ENCODE assay signal across 26 mouse cellular contexts in genomic region chr6:38244167-38244566, GRCm38 (mm10). TPM values are rescaled to one million over a fixed set of nuclear protein-coding genes. Genes with fewer than 3 reads are reported as not detected.
"Had no signal": no experiment of that assay in that cellular context is flagged by ENCODE, and none has a peak within 500 bp of the region (broad histone marks: within the 10 kb centered on the region; RNA-seq: fewer than 3 reads in every experiment).

No protein-coding gene starts in this region.

- H3K27me3 ChIP-seq: limb, embryonic 13.5 days; liver, embryonic 12.5 days; liver, embryonic 15.5 days; lung, embryonic 15.5 days; midbrain, embryonic 13.5 days; neural tube, embryonic 13.5 days; stomach, embryonic 15.5 days had no signal

- H3K9ac ChIP-seq: limb, embryonic 13.5 days; liver, embryonic 12.5 days; liver, embryonic 15.5 days; lung, embryonic 15.5 days; midbrain, embryonic 13.5 days; neural tube, embryonic 13.5 days; stomach, embryonic 15.5 days had no signal

- H3K9me3 ChIP-seq: limb, embryonic 13.5 days; liver, embryonic 12.5 days; liver, embryonic 15.5 days; lung, embryonic 15.5 days; midbrain, embryonic 13.5 days; neural tube, embryonic 13.5 days; stomach, embryonic 15.5 days had no signal

- H3K4me2 ChIP-seq: limb, embryonic 13.5 days; liver, embryonic 12.5 days; liver, embryonic 15.5 days; lung, embryonic 15.5 days; midbrain, embryonic 13.5 days; neural tube, embryonic 13.5 days; stomach, embryonic 15.5 days had no signal

- DNase-seq: kidney, adult 18-20 months; kidney, adult 9 months; kidney, postnatal 14 days; kidney, postnatal 4 days; layer of hippocampus, adult 9-11 months; layer of hippocampus, postnatal 36 days; liver; lung, adult 18-20 months; lung, postnatal 10 days; retina, postnatal 1 day; right cerebral cortex, postnatal 25 days; spleen, adult 18-20 months; thymus, adult 18-20 months; thymus, postnatal 36 days had no signal

- H3K4me3 ChIP-seq: left cerebral cortex, adult 2 months; limb, embryonic 13.5 days; liver, embryonic 12.5 days; liver, embryonic 15.5 days; lung, embryonic 15.5 days; midbrain, embryonic 13.5 days; myocyte; neural tube, embryonic 13.5 days; stomach, embryonic 15.5 days had no signal

- H3K4me1 ChIP-seq: liver, embryonic 12.5 days; liver, embryonic 15.5 days had no signal

- ATAC-seq: liver, embryonic 12.5 days; midbrain, embryonic 13.5 days; midbrain, embryonic 16.5 days had no signal

- H3K36me3 ChIP-seq: limb, embryonic 13.5 days; liver, embryonic 12.5 days; liver, embryonic 15.5 days; lung, embryonic 15.5 days; midbrain, embryonic 13.5 days; neural tube, embryonic 13.5 days; stomach, embryonic 15.5 days had no signal

- H3K27ac ChIP-seq: left cerebral cortex, adult 2 months; limb, embryonic 13.5 days; liver, embryonic 12.5 days; liver, embryonic 15.5 days; lung, embryonic 15.5 days; midbrain, embryonic 13.5 days; neural tube, embryonic 13.5 days; stomach, embryonic 15.5 days had no signal

RNA-seq across cellular contexts. Expression of gene D630045J12Rik, which starts 9.6 kb away (rescaled TPM):
- total RNA-seq: monocyte, adult 5-6 weeks; neutrophil, adult 5-6 weeks had no signal

RNA-seq across cellular contexts. Expression of gene Zc3hav1l, which starts 54.9 kb away (rescaled TPM):
- total RNA-seq: monocyte, adult 5-6 weeks had no signal
